Mouse (Mus musculus) effector memory CD4-positive, alpha-beta T cell, adult 5 months (primary cell): ENCODE results near the gene Tor1a. TPM values are rescaled to one million over a fixed set of nuclear protein-coding genes. Genes with fewer than 3 reads are reported as not detected.

ENCODE experiments used
- polyA plus RNA-seq: library from polyadenylated mRNA; unstranded; fragments of 100-300 nt; shearing (Covaris generic); gene quantifications from one replicate; pipeline ENCODE4 v1.2.1, GENCODE M21; 2017

Gene Tor1a
- 63.6 TPM for polyA plus RNA-seq

GRCm38 (mm10) chr2:30967352-30968327, at the start of gene Tor1a:
Gene Tor1a (minus strand): TSS chr2:30967933.

GRCm38 (mm10) chr2:30981790-30982513, 14.2 kb upstream of the Tor1a start, which contains the start of the genes BC005624 and Usp20:
Gene BC005624 (minus strand): TSS chr2:30982201.
Gene Usp20 (plus strand): TSS chr2:30982279.

GRCm38 (mm10) chr2:30952824-30953490, 14.8 kb downstream of the Tor1a start, which contains the start of gene Tor1b:
Gene Tor1b (plus strand): TSS chr2:30952959.

GRCm38 (mm10) chr2:30929483-30930045, 38.2 kb downstream of the Tor1a start, which contains the start of gene Ptges:
Gene Ptges (minus strand): TSS chr2:30929863.

Other genes starting within 250 kb of the Tor1a start
- gene 1700001O22Rik, start 164.3 kb downstream of the Tor1a start, polyA plus RNA-seq, result 4.1 TPM
- 22.0 TPM for gene Ntmt1, start 160.1 kb downstream of the Tor1a start, polyA plus RNA-seq
- gene Asb6, start 137.6 kb downstream of the Tor1a start, polyA plus RNA-seq, result 42.6 TPM
- gene Prrx2, start 133.0 kb downstream of the Tor1a start, polyA plus RNA-seq, result not detected
- not detected for gene Ptges, start 38.1 kb downstream of the Tor1a start, polyA plus RNA-seq
- gene Tor1b, start 15.0 kb downstream of the Tor1a start, polyA plus RNA-seq, result 25.9 TPM
- gene BC005624, start 14.3 kb upstream of the Tor1a start, polyA plus RNA-seq, result 53.4 TPM
- gene Usp20, start 14.3 kb upstream of the Tor1a start, polyA plus RNA-seq, result 14.0 TPM
- gene Fnbp1, start 174.1 kb upstream of the Tor1a start, polyA plus RNA-seq, result 114 TPM
- gene Gpr107, start 184.4 kb upstream of the Tor1a start, polyA plus RNA-seq, result 35.6 TPM